Mouse (Mus musculus) left cerebral cortex, postnatal 14 days (tissue): ENCODE measurements around the gene Plxdc1. TPM values are rescaled to one million over a fixed set of nuclear protein-coding genes. Genes with fewer than 3 reads are reported as not detected.

Source experiments
- DNase-seq, 2 experiments: peaks; one replicate each; pipeline ENCODE4 v3.0.0; 2021 to 2022; ENCODE audit warnings: low spot score in 2 of 2, mixed read lengths in 1 of 2
- intact Hi-C: fragments of 180-260 bp; cut with DNase I; formaldehyde crosslinking; loops from one replicate; pipeline ENCODE4 v1.15.1; 2025
- total RNA-seq, 2 experiments: library from RNA; stranded (reverse); gene quantifications; 2 replicates each; pipeline ENCODE4 v1.2.3; 2021

The Plxdc1 gene
- total RNA-seq, 2 experiments from 2014 or later = 9.8 to 14.9 TPM

- DNase-seq = peak; percentile 81 to 92
- intact Hi-C loops = no loop called here
Observed at GRCm38 (mm10) chr11:98018858-98019641, 32.8 kb upstream of the Plxdc1 start.

DNA sequence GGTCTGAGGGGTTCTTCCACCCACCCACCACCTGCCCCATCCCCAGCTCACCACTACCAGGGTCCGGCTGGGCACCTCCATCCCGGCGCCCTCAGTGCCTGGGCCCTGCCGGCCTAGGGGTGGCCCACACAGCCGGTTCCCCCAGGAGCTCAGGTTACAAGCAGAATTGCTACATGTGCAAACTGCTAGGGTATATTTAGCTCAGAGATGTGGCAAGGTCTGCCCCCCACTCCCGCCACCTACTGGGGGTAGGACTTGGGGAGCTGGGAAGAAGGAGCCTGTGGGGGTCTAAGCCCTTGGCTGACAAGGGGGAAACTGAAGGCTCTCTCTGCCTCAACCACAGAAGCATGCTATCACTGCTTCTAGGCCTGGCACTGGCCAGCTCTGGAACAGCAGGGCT is 32.0 kb upstream of the Plxdc1 start:
- DNase-seq = no peak
- intact Hi-C loops = no loop called here

DNA sequence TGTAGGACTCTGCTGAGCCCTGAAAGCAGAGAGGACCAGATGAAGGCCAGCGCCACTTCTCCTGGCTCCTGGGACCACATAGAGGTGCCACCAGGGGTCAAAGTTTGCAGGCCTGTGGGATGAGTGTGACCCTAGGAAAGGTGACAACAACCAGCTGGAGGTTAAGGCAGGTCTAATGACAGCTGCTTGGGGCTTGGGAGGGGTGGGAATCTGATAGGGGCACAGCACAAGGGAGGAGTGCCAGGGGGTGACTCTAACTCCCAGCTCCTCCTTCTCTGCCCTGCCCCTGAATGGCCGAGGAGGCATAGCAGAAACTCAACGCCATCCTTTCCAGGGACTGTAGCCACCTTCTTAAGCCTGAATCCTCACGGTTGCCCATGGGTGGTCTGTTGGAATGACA is 30.6 kb upstream of the Plxdc1 start:
- intact Hi-C loops = no loop called here
- DNase-seq = no peak

GRCm38 (mm10) chr11:98016177-98016576 is 29.9 kb upstream of the Plxdc1 start:
- intact Hi-C loops = no loop called here
- no peak for DNase-seq

- intact Hi-C loops = no loop called here
Observed at GRCm38 (mm10) chr11:98012831-98013230, 26.6 kb upstream of the Plxdc1 start.

DNA sequence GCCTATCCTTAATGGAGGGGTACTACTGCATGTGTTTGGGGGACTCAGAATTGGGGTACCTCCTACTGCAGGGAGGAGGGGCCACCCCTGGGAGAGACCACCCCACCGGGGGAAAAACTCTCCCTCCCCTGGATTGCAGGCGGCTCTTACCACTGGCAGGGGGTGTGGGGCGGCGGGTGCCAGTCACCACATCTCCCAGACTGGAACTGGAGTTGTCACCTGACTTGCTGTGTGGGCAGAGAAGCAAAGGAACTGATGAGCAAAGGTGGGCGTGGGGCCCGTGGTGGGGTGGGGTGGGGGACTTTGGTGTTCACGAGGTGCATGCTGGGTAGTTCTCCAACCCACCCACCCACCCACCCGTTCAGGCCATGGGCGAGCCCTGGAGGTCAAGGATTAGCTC is 25.5 kb upstream of the Plxdc1 start:
- intact Hi-C loops = no loop called here
- DNase-seq = no peak

More at GRCm38 (mm10) chr11:98012831-98013230, 26.6 kb upstream of the Plxdc1 start:
- DNase-seq = no peak

DNA sequence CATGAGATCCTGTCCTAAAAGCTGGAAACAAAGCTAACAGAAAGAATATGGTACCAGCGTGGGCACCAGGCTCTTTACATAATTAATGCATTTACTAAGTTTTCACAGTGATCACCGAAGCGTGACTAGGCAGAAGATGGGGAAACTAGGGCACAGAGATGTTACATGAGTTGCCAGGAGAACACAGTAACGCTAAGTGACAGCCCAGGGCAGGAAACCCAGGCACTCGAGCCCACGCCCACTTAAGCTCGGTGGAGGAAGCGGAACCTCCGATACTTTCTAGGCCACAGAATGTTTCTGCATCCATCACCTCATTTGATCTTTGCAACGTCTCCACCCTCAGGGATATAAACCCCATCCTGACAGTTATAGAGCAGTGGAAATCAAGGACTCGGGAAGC is 21.8 kb upstream of the Plxdc1 start:
- no peak for DNase-seq
- intact Hi-C loops = no loop called here

DNA sequence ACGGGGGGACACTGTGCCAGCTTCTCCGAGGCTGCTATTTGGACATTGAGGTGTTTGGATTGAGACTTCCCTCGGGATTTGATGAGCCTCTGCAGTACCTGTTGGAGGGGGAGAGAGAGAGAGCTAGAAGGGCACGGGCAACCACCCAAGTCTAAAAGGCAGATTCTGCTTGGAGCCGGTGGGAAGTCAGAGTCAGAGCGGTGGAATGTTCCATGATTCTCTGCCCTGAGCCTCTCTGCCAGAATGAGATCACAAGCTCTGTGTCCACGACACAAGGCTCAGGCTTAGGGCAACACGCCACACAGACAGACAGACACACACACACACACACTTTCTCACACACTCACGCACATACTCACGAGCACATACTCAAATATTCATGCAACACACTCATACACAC is 19.4 kb upstream of the Plxdc1 start:
- intact Hi-C loops = no loop called here
- no peak for DNase-seq

DNA sequence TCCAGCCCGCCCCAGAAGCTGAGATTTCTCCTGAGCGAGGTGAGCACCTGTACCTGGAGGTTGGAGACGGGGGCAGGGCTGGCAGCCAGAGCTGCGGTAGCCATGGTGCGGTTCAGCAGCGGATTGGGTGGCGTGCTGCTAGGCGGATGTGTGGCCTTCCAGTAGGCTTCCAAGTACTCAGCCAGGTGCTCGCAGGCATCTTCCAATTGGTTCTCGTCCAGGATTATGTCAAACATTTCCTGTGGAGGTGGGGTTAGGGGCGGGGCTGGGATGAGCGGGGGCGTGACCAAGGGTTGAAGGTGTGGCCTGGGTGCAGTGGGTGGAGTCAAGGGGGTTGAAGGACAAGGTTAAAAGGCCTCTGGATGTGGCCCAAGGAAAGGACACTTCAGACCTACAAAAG is 18.8 kb upstream of the Plxdc1 start:
- intact Hi-C loops = no loop called here
- DNase-seq = no peak

DNA sequence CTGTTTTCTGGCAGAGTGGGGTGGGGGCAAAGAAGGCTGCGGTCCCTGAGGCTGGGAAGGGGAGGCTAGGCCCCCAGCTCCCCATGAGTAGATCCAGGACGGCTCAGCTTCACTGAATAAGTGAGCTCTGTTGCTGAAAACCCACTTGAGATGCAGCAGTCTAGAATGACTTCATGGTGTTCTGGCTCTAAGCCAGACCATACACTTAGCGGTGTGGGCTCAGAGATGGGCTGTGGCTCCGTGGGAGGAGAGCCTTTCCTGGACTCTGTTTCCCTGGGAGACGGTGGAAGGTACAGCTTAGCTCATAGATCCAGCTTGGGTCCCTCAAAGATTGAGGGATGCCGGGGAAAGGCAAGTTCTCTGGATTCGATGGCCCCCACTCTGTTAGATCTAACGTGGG is 17.9 kb upstream of the Plxdc1 start:
- intact Hi-C loops = no loop called here
- DNase-seq = peak; percentile 76 to 88

GRCm38 (mm10) chr11:98003171-98003671 is 17.0 kb upstream of the Plxdc1 start:
- intact Hi-C loops = no loop called here
- no peak for DNase-seq

DNA sequence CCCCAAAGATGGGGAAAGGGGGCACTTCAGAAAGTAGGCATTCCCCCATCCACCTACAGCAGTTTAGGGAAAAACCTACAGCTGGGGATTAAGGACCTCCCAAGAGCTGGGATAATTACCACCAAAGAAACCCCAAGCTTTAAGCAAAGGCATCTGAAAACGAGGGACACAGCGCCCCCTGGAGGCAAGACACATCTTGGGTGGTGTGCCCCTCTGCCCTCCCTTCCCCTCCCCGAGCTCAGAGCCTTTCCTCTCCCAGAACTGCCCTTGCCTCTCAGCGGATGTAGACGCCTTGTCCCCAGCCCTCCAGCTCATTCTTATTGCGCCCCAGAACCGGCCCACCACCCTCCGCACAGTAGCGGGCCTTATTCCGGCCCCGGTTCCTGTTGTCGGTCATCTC is 16.4 kb upstream of the Plxdc1 start:
- DNase-seq = peak; percentile 79 to 90
- intact Hi-C loops = no loop called here

GRCm38 (mm10) chr11:98001986-98002385 is 15.7 kb upstream of the Plxdc1 start:
- intact Hi-C loops = no loop called here
- DNase-seq = no peak

- no peak for DNase-seq
- intact Hi-C loops = no loop called here
Observed at GRCm38 (mm10) chr11:98001351-98001824, 15.1 kb upstream of the Plxdc1 start.

- DNase-seq = no peak
- intact Hi-C loops = no loop called here
Observed at GRCm38 (mm10) chr11:98000378-98001140, 14.3 kb upstream of the Plxdc1 start.

DNA sequence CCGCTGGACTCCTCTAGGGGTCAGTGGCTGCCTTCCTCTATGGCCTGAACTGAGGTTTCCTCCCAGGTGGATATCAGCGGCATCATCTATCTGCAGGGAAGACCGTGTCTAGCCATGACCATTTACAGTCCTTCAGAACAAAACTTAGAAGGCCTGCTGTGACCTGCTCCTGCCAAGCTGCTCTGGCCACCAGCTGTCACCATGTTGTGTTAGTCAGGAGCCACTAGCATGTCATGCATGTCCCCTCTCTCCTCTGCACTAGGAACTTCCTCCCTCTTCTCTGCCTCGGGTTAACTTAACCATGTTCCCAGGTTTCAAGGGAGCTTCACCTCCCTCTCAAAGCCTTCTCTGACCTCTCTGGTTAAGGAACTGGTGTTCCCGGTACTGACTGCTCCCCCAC is 13.5 kb upstream of the Plxdc1 start:
- DNase-seq = no peak
- intact Hi-C loops = no loop called here

- DNase-seq = no peak
Observed at GRCm38 (mm10) chr11:97998898-97999608, 12.8 kb upstream of the Plxdc1 start.

DNA sequence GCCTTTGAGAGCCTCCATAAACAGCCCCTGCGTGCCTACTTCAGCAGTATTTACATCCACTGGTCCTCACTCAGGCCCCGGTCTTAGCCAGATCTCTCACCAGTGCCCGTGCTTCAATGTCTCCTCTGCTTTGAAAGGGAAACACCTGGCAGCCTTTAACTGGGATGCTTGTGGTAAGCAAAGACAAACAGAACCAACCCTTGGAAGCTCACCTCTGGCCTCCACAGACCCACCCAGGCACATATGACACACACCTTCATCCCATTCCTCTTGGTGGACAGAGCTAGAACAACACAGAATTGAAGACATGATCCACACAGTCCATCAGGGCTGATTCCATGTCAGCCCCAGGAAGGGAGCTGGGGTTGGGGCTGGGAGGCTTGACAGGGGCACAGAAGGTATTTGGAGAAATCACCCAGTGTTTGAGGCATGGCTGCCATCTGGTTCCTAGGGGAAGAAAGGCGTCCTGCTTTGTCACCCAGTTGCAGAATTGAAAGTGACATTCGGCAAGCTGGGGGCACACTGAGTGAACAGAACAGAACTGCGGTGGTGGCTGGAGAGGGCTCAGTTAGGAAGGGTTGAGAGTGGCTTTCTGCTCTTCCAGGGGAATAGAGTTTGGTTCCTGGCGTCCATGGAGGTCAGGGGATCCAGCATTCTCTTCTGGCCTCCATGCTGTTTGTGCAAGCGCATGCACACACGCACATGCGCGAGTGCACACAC is 12.0 kb upstream of the Plxdc1 start:
- DNase-seq = no peak
- intact Hi-C loops = no loop called here

More at GRCm38 (mm10) chr11:97998898-97999608, 12.8 kb upstream of the Plxdc1 start:
- intact Hi-C loops = no loop called here

DNA sequence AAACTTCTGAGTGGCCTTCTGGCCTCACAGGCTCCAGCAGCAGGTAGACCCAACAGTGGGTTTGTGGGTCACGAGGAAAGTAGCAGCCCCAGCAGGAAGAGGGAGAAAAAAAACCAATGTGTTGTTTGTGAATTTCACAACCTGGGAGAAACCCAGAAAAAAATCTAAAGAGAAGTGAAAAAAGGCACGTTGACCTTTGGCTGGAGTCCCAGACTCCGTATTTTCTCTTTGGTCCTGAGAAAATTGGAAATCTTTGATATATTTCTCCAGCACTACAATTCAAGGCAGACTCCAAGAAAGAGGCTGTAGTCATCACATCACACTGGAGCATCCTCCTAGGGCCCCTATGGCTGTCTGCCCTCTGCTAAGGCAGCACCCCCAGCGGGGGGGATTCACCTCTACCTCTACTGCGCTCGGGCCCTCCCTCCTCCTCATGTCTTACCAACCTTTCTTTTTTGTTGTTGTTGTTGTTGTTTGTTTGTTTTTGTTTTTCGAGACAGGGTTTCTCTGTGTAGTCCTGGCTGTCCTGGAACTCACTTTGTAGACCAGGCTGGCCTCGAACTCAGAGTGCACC is 11.2 kb upstream of the Plxdc1 start:
- intact Hi-C loops = no loop called here

More for the DNA sequence above, 11.2 kb upstream of the Plxdc1 start:
- no peak for DNase-seq
